Mouse (Mus musculus): ENCODE data around the gene Utp14a.
A peak's percentile ranks its signal among the peaks of the same experiment; 100 is the strongest.

Utp14a gene

GRCm38 (mm10) chrX:48314530-48315079, 57.9 kb downstream of the Utp14a start:
- DNase-seq: peak; percentile 99

DNA sequence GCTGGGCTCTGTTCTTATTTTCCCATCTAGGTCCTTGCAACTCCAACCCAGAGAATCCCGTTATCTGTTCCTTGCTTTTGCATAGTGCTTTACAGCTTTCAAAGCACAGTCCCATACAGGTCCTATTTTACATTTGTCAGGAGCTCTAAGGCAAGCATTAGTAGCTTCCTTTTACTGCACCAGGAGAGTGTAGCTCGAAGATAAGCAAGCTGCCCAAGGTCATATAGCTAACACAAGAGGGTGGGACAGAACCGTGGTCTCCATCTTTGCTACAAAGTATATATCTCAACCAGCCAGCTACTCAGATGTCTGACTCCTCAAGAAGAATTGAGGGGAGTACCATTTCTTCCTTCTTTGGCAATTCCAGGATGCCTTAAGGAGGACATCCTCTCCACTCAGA, 60.8 kb downstream of the Utp14a start:
- DNase-seq: no peak

DNA sequence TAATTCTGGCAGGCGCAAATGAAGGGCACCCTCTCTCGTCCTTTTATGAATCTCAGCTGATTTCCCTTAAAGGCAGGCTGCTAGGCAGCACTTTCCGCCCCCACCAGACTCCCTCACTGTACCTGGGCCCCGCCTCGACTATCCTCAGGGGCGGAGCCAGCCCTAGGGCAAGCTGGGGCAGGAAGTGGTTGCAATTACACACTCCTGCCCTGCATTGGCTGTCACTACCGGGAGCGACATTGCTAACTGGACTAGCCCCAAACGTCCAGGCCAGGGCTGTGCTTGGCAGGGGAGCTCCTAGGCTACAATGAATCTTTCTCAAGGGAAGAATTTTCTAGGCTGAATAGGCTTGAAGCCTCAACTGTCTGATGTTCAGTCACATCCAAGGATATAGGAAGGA, 61.5 kb downstream of the Utp14a start:
- peak; percentile 90 for DNase-seq
